ENCODE assay signal across 14 mouse cellular contexts in the genomic region with DNA sequence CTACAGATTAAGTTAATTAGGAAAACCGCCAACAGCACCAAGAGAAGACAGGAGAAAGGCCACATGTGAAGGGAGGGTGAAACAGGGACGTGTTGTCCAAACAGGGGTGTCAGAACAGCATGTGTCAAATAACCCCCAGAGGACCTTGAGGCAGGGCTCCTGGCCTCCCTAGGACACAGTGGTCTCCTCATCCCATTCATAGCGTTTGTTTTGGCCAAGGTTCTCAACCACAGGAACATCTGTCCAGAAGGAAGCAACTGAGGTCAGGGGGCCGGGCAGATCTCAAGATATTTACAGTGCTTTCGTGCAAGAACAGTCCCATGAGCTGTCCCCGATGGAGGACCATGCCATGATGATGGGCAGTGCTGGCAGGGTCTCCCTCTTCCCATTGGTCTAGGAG. TPM values are rescaled to one million over a fixed set of nuclear protein-coding genes. Genes with fewer than 3 reads are reported as not detected.
DNase-seq lines count a peak whose midpoint lies in the region; TF ChIP-seq lines count a peak whose summit lies in the region.
"Had no signal": no experiment of that assay in that cellular context is flagged by ENCODE, and none has a peak within 500 bp of the region (broad histone marks: within the 10 kb centered on the region; RNA-seq: fewer than 3 reads in every experiment).

No protein-coding gene starts in this region.

- TF ChIP-seq CTCF in liver, adult 2 months (IDR thresholded peaks at IDR 0.05; ENCODE audit: low read depth, low read length) = no peak

- H3K9me3 ChIP-seq in forebrain, embryonic 10.5 days = no peaks in the 10 kb centered on the region
- H3K9me3 ChIP-seq: limb, embryonic 13.5 days; midbrain, embryonic 10.5 days; neural tube, embryonic 12.5 days had no signal

- no peaks in the 10 kb centered on the region for H3K27me3 ChIP-seq in liver, adult 2 months (ENCODE audit: control insufficient read depth, insufficient read depth, low read length)
- no peaks in the 10 kb centered on the region for H3K27me3 ChIP-seq in forebrain, embryonic 10.5 days (ENCODE audit: poor library complexity, severe bottlenecking)
- H3K27me3 ChIP-seq: neural tube, embryonic 12.5 days had no signal

- H3K9ac ChIP-seq in liver, adult 2 months (ENCODE audit: low read depth, low read length) = no peak overlapping the region
- H3K9ac ChIP-seq: hindbrain, embryonic 14.5 days; limb, embryonic 13.5 days; neural tube, embryonic 12.5 days had no signal

- intact Hi-C loops in heart, postnatal 25 days (cut with DNase I) = loop anchor here (2.0 kb wide), 1 partner anchor 50 kb away; no protein-coding TSS in a partner anchor

- 75% methylated on average over 6 of the region's 6 CpGs for WGBS in liver, adult 2 months
- WGBS in forebrain, embryonic 10.5 days = 67% methylated on average over 6 of the region's 6 CpGs

- no peak for DNase-seq in liver, adult 2 months (ENCODE audit: extremely low read depth, low read depth, low spot score)
- DNase-seq in liver = no peak
- DNase-seq in gastrocnemius, adult 8-10 months (ENCODE audit: low spot score in 2 of 2) = peak; percentile 27 to 59
- peak; percentile 56 for DNase-seq in heart, postnatal 25 days (ENCODE audit: low spot score)
- DNase-seq in lung, postnatal 36 days = peak; percentile 61
- DNase-seq in forebrain, embryonic 10.5 days (ENCODE audit: extremely low spot score, low spot score) = no peak
- no peak for DNase-seq in c-Kit-positive CD71-positive TER-119-positive erythroid progenitor cells, embryonic 14.5 days (ENCODE audit: low spot score)
- DNase-seq: cerebellum, adult 9-10 months; right cerebral cortex, postnatal 4 days; thymus, adult 18-20 months had no signal

- peak overlapping the region; percentile 29 for H3K27ac ChIP-seq in liver, adult 2 months (replicated peaks; ENCODE audit: insufficient read depth, low read depth, low read length)
- no peak overlapping the region for H3K27ac ChIP-seq in forebrain, embryonic 10.5 days
- H3K27ac ChIP-seq: hindbrain, embryonic 14.5 days; limb, embryonic 13.5 days; midbrain, embryonic 10.5 days; neural tube, embryonic 12.5 days had no signal

- no peak overlapping the region for H3K4me3 ChIP-seq in liver, adult 2 months (ENCODE audit: insufficient read depth, low read depth, low read length)
- H3K4me3 ChIP-seq in forebrain, embryonic 10.5 days = no peak overlapping the region
- H3K4me3 ChIP-seq: limb, embryonic 13.5 days; midbrain, embryonic 10.5 days; neural tube, embryonic 12.5 days had no signal

- peaks cover 23% of the 10 kb centered on the region for H3K4me1 ChIP-seq in liver, adult 2 months (ENCODE audit: control insufficient read depth, insufficient read depth, low read length)
- peaks cover 71% of the 10 kb centered on the region for H3K4me1 ChIP-seq in forebrain, embryonic 10.5 days
- H3K4me1 ChIP-seq: neural tube, embryonic 12.5 days had no signal

- no peak for TF ChIP-seq POLR2A in liver, adult 2 months (IDR thresholded peaks at IDR 0.05; ENCODE audit: extremely low read depth, insufficient read depth, low read length)

- peaks cover 39% of the 10 kb centered on the region; the same call in 1 of the 2 replicates for H3K79me2 ChIP-seq in liver, adult 2 months (ENCODE audit: control insufficient read depth, insufficient read depth, low read length)

- H3K36me3 ChIP-seq in liver, adult 2 months (ENCODE audit: control insufficient read depth, insufficient read depth, low read length) = peaks cover 3% of the 10 kb centered on the region
- H3K36me3 ChIP-seq in forebrain, embryonic 10.5 days (replicated peaks) = no peaks in the 10 kb centered on the region
- H3K36me3 ChIP-seq: limb, embryonic 13.5 days; midbrain, embryonic 10.5 days; neural tube, embryonic 12.5 days had no signal

RNA-seq across cellular contexts. Expression of gene Zbtb16, which starts 49.2 kb away (rescaled TPM):
- 19.3 and 24.2 TPM in 2 replicates for total RNA-seq in liver, adult 2 months (2014; rRNA removed)
- 5.3 and 7.2 TPM in 2 replicates for polyA plus RNA-seq in liver, adult 2 months (2012; rRNA removed)
- 100 to 1,000 TPM; 106 to 199 (median 117) TPM for total RNA-seq in gastrocnemius, adult 8-10 months (2022)
- total RNA-seq in heart, postnatal 25 days (2021) = 100 to 1,000 TPM; 132 to 167 TPM
- 27.0 and 29.1 TPM in 2 replicates for polyA plus RNA-seq in forebrain, embryonic 10.5 days (2016; fragmentation: Nextera tagmentation; extraction: Ambion mirVana)

Comparison
In these comparisons a context has a peak if more than half of its experiments do, and no peak if none do; other contexts are left out.
1. DNase-seq: peak in gastrocnemius, adult 8-10 months (2 of 2), heart, postnatal 25 days (single experiment) and lung, postnatal 36 days (single experiment); none in liver, adult 2 months (single experiment), liver (single experiment), forebrain, embryonic 10.5 days (single experiment) and c-Kit-positive CD71-positive TER-119-positive erythroid progenitor cells, embryonic 14.5 days (single experiment).